Mouse (Mus musculus) liver, adult 2 months (tissue): Measurements from ENCODE around the gene Tesc. TPM values are rescaled to one million over a fixed set of nuclear protein-coding genes. Genes with fewer than 3 reads are reported as not detected.

Experiments used
- DNase-seq: peaks from one replicate; pipeline ENCODE4 v3.0.0-alpha.2; 2011; ENCODE audit warnings: low read depth, low spot score; ENCODE audit errors: extremely low read depth
- H3K27ac ChIP-seq: fragments of 200-500 bp; replicated peaks from 2 replicates; pipeline ENCODE4 v1.5.1; 2012; ENCODE audit warnings: low read depth, mild to moderate bottlenecking, control low read depth, inconsistent platforms, low read length; ENCODE audit not compliant: insufficient read depth
- H3K27me3 ChIP-seq: fragments of 200-500 bp; 2 replicates; pipeline ENCODE4 v1.6.1; 2012; ENCODE audit warnings: mild to moderate bottlenecking, moderate library complexity, low read length, inconsistent platforms; ENCODE audit not compliant: control insufficient read depth, insufficient read depth
- H3K36me3 ChIP-seq: fragments of 200-500 bp; 2 replicates; pipeline ENCODE4 v1.6.1; 2012; ENCODE audit warnings: low read length, inconsistent platforms; ENCODE audit not compliant: control insufficient read depth, insufficient read depth
- H3K4me1 ChIP-seq: fragments of 200-500 bp; 2 replicates; pipeline ENCODE4 v1.6.1; 2011; ENCODE audit warnings: low read length; ENCODE audit not compliant: control insufficient read depth, insufficient read depth
- H3K4me3 ChIP-seq: fragments of 200-500 bp; 2 replicates; pipeline ENCODE4 v1.5.1; 2011; ENCODE audit warnings: low read depth, mild to moderate bottlenecking, control low read depth, low read length, moderate library complexity; ENCODE audit not compliant: insufficient read depth
- H3K79me2 ChIP-seq: fragments of 200-500 bp; 2 replicates; pipeline ENCODE4 v1.6.1; 2012; ENCODE audit warnings: inconsistent platforms, mild to moderate bottlenecking, low read length, moderate library complexity; ENCODE audit not compliant: control insufficient read depth, insufficient read depth
- H3K9ac ChIP-seq: fragments of 200-500 bp; 2 replicates; pipeline ENCODE4 v1.6.1; 2012; ENCODE audit warnings: low read depth, mild to moderate bottlenecking, control low read depth, inconsistent platforms, low read length
- CTCF ChIP-seq: fragments of 200-500 bp; IDR thresholded peaks from 2 replicates; pipeline ENCODE4 v1.5.1; 2011; ENCODE audit warnings: low read depth, low read length, control low read depth
- POLR2A ChIP-seq: fragments of 200-500 bp; IDR thresholded peaks from 2 replicates; pipeline ENCODE4 v1.6.1; 2011; ENCODE audit warnings: low read length, control low read depth; ENCODE audit not compliant: insufficient read depth; ENCODE audit errors: extremely low read depth
- WGBS: fragments of 180-500 bp; shearing (Covaris S2); methylation state at CpG from one replicate; pipeline ENCODE4 v1.1.7; 2018; 5-methylcytosine and 5-hydroxymethylcytosine counted together
- polyA plus RNA-seq: library from polyadenylated mRNA; depleted of rRNA; stranded (reverse); fragments of >200 nt; gene quantifications from 2 replicates; pipeline ENCODE4 v1.2.3, GENCODE M21; 2012
- total RNA-seq: library from RNA; depleted of rRNA; stranded (reverse); fragments of >200 nt; gene quantifications from 2 replicates; pipeline ENCODE4 v1.2.3, GENCODE M21; 2014

Gene Tesc
- total and polyA plus RNA-seq, 2 experiments = 0.18 to 0.35 TPM

DNA sequence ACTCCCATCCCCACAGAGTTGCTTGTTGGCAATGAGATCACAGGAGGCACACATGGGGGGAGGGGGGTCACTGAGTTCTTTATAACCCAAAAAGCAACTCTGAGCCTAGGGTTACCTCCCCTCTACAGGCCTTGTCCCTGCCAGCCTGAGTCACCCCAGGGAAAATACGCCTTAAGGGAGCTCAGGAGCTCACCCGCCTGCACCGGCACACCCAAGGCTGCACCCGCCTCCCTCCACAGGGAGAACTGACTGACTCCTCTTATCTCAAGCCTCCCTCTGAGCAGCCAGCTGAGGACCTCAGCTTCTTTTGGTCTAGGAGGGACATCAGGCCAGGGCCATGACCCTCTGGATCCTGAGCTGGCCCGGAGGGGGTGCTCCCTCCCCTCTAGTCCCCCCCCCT, 3.5 kb downstream of the Tesc start:
- 66% methylated on average over 5 of the region's 5 CpGs for WGBS
- no peak for TF ChIP-seq POLR2A
- no peak for TF ChIP-seq CTCF
- no peak for DNase-seq
- no peak overlapping the region for H3K9ac ChIP-seq
- H3K27me3 ChIP-seq = peaks cover 22% of the 10 kb centered on the region
- peaks cover 4% of the 10 kb centered on the region; the same call in 1 of the 2 replicates for H3K4me1 ChIP-seq
- H3K36me3 ChIP-seq = no peaks in the 10 kb centered on the region
- no peak overlapping the region for H3K4me3 ChIP-seq
- H3K27ac ChIP-seq = no peak overlapping the region
- H3K79me2 ChIP-seq = no peaks in the 10 kb centered on the region

DNA sequence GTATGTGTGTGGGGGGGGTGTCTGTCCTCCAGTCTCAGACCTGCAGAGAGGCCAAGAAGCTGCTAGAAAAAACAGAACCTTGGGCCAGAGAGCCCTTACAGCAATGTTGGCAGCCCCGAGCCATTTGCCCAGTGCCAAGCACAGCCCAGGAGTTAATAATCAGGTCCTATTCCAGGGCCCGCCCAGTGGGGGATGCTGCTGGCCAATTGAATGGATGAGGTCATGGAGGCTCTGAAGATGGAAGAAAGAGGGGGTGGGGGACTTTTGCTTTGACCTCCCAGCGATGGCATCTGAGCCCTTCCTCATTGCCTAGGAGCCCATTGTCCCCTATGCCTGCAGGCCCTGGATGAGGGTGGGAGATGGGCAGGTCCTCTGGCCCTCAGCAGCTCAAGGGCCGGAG, 4.0 kb downstream of the Tesc start:
- peaks cover 21% of the 10 kb centered on the region for H3K27me3 ChIP-seq
- DNase-seq = no peak
- no peaks in the 10 kb centered on the region for H3K36me3 ChIP-seq
- no peak overlapping the region for H3K27ac ChIP-seq
- H3K9ac ChIP-seq = no peak overlapping the region
- 71% methylated on average over 4 of the region's 4 CpGs for WGBS
- TF ChIP-seq POLR2A (no peak), CTCF (no peak)
- no peak overlapping the region for H3K4me3 ChIP-seq
- H3K79me2 ChIP-seq = no peaks in the 10 kb centered on the region
- peaks cover 4% of the 10 kb centered on the region; the same call in 1 of the 2 replicates for H3K4me1 ChIP-seq

- Histone ChIP-seq H3K4me1 (peaks cover 4% of the 10 kb centered on the region; the same call in 1 of the 2 replicates), H3K27me3 (peaks cover 7% of the 10 kb centered on the region), H3K27ac (no peak overlapping the region), H3K9ac (no peak overlapping the region), H3K79me2 (no peaks in the 10 kb centered on the region), H3K4me3 (no peak overlapping the region), H3K36me3 (no peaks in the 10 kb centered on the region)
- TF ChIP-seq POLR2A (no peak), CTCF (no peak)
- WGBS = 59% methylated on average over 4 of the region's 4 CpGs
- DNase-seq = no peak
Observed at GRCm38 (mm10) chr5:118033328-118033727, 5.8 kb downstream of the Tesc start.

- Histone ChIP-seq H3K4me3 (no peak overlapping the region), H3K79me2 (no peaks in the 10 kb centered on the region), H3K4me1 (peaks cover 4% of the 10 kb centered on the region; the same call in 1 of the 2 replicates), H3K9ac (no peak overlapping the region), H3K27ac (no peak overlapping the region), H3K36me3 (no peaks in the 10 kb centered on the region), H3K27me3 (peaks cover 5% of the 10 kb centered on the region)
- 59% methylated on average over 6 of the region's 6 CpGs for WGBS
- DNase-seq = no peak
- TF ChIP-seq POLR2A (no peak), CTCF (no peak)
Observed at GRCm38 (mm10) chr5:118033740-118034139, 6.2 kb downstream of the Tesc start.

DNA sequence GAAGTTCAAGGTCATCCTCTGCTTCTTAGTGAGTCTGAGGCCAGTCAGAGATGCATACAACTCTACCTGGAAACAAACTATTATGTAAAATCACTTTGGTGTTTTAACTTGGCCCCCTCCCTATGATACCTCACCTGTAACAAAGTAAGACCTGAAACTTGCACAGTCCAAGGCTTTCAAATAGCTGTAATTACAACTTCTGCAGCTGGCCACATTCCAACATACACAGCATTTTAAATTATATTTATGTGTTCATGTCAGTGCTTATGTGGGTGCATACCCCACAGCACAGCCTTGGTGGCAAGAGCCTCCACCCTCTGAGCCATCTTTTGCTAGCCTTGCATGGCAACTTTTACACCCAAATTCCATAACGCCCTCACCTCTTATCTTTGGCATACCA, 7.1 kb downstream of the Tesc start:
- H3K27me3 ChIP-seq = 0 out of 2 replicates have a peak, but pooled peaks cover 2% of the 10 kb centered on the region

GRCm38 (mm10) chr5:118035786-118036185, 8.2 kb downstream of the Tesc start:
- no peaks in the 10 kb centered on the region for H3K4me1 ChIP-seq
- no peaks in the 10 kb centered on the region for H3K36me3 ChIP-seq
- WGBS = 61% methylated on average over 3 of the region's 3 CpGs
- TF ChIP-seq CTCF (no peak), POLR2A (no peak)
- H3K27ac ChIP-seq = no peak overlapping the region
- no peak for DNase-seq
- H3K4me3 ChIP-seq = no peak overlapping the region
- no peaks in the 10 kb centered on the region for H3K27me3 ChIP-seq
- no peaks in the 10 kb centered on the region for H3K79me2 ChIP-seq
- H3K9ac ChIP-seq = no peak overlapping the region

More for the DNA sequence above, 7.1 kb downstream of the Tesc start:
- Histone ChIP-seq H3K79me2 (no peaks in the 10 kb centered on the region), H3K9ac (no peak overlapping the region), H3K4me3 (no peak overlapping the region), H3K27ac (no peak overlapping the region), H3K4me1 (no peaks in the 10 kb centered on the region), H3K36me3 (no peaks in the 10 kb centered on the region)
- TF ChIP-seq POLR2A = no peak
- WGBS = 94% methylated on average over 1 of the region's 1 CpGs
- no peak for DNase-seq
